Mouse (Mus musculus) thymus, adult 2 months (tissue): ENCODE data around the gene Galnt14.

Source experiments
- CTCF ChIP-seq: fragments of 200-500 bp; IDR thresholded peaks from 2 replicates; pipeline ENCODE4 v1.5.1; 2012; ENCODE audit warnings: mild to moderate bottlenecking, control low read depth, low read length, moderate library complexity, borderline replicate concordance; ENCODE audit not compliant: control insufficient read depth, poor library complexity, insufficient read depth; ENCODE audit errors: extremely low read depth
- POLR2A ChIP-seq: fragments of 200-500 bp; IDR thresholded peaks from 2 replicates; pipeline ENCODE4 v1.6.1; 2012; ENCODE audit warnings: mild to moderate bottlenecking, low read length, control low read depth, moderate library complexity; ENCODE audit not compliant: control insufficient read depth, poor library complexity, insufficient read depth; ENCODE audit errors: extremely low read depth

- TF ChIP-seq POLR2A (no peak), CTCF (no peak)
Measured at GRCm38 (mm10) chr17:73514862-73515261, 195.4 kb downstream of the Galnt14 start.
